Mouse (Mus musculus) cortical plate, adult 2 months (tissue): ENCODE results near the gene E130114P18Rik.

Experiments used
- CTCF ChIP-seq: fragments of 200-500 bp; IDR thresholded peaks from 2 replicates; pipeline ENCODE4 v1.5.1; 2011; ENCODE audit warnings: mild to moderate bottlenecking, control low read depth, low read length; ENCODE audit not compliant: insufficient read depth; ENCODE audit errors: extremely low read depth
- POLR2A ChIP-seq: fragments of 200-500 bp; IDR thresholded peaks from 2 replicates; pipeline ENCODE4 v1.6.1; 2011; ENCODE audit warnings: mild to moderate bottlenecking, low read length, control low read depth; ENCODE audit not compliant: insufficient read depth; ENCODE audit errors: extremely low read depth

- no peak for TF ChIP-seq CTCF
- no peak for TF ChIP-seq POLR2A
Observed at GRCm38 (mm10) chr4:97689456-97690383, 88.2 kb downstream of the E130114P18Rik start.
